Mouse (Mus musculus): ENCODE results near the gene Pxmp4. TPM values are rescaled to one million over a fixed set of nuclear protein-coding genes. Genes with fewer than 3 reads are reported as not detected.

Gene Pxmp4
- total and polyA plus RNA-seq, 2 experiments from 2014 or later = 40.0 to 97.5 TPM

DNA sequence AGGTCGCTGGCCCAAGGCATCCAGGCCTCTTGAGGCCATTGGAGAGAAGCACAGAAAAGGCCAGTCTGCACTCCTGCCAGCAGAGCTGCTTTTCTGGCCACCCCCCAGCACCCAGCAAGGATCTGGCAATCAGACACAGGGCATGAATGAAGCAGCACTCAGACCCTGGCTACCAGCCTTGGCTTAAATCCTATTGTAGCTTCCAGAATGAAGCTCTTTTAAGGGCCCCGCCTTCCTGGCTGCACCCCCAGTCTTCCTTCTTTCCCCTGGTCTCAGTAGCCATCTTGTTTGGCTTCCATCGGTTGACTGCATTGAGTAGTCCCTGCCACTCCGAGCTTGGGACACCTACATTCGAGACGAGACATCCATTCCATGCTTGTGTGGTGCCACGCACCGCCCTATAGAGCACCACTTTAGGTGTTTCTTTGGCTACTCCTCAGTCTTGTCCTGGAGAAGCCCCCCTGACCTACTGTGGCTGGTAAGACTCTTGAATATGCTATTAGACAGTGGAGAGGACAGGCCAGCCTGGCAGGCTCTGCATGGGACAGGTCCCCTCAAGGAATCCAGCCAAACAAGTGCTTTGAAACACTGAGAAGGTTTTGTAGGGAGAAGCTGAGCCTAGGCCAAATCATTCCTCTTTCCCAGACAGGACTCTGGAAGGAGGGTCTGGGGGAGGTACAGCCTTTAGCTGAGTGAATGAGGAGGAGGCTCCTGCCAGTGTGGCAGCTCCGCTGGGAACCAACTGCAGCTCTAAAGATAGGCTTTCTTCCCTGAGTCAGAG, 59.8 kb downstream of the Pxmp4 start:
- WGBS = 78% methylated on average over 9 of the region's 9 CpGs
- TF ChIP-seq CTCF (IDR thresholded peaks at IDR 0.05; ENCODE audit: low read depth) (no peak), EP300 (IDR thresholded peaks at IDR 0.05; ENCODE audit: low read depth) (no peak)
- ATAC-seq (ENCODE audit: insufficient read depth, low read depth) = peak; percentile 17; the same call in 1 of the 2 replicates

DNA sequence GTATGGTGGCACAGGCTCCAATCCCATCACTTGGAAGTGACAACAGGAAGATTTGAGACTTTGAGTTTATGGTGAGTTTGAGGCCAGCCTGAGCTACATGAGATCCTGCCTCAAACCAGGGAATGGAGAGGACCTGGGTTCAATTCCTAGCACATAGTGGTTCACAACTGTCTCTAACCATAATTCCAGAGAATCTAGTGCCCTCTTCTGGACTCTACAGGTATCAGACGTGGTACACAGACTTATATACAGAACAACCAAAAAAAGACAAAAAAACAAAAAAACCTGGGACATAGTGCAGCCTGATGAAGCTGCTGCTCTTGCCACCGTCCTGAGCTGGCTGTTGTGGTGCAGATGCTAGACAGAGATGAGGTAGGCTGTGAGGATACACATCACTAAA, 61.9 kb downstream of the Pxmp4 start:
- Histone ChIP-seq H3K27ac (ENCODE audit: low read depth) (no peak overlapping the region), H3K9me3 (replicated peaks; ENCODE audit: control insufficient read depth, low read length) (no peaks in the 10 kb centered on the region), H3K36me3 (replicated peaks; ENCODE audit: control insufficient read depth, insufficient read depth, low read length) (peaks cover 5% of the 10 kb centered on the region; the same call in 1 of the 2 replicates), H3K4me3 (ENCODE audit: low read depth, low read length) (no peak overlapping the region), H3K4me1 (ENCODE audit: control insufficient read depth, insufficient read depth) (0 out of 2 replicates have a peak, but pooled peaks cover 5% of the 10 kb centered on the region), H3K4me2 (ENCODE audit: low read depth, low read length) (no peak overlapping the region), H3K9ac (replicated peaks; ENCODE audit: low read depth, low read length) (no peak overlapping the region), H3K27me3 (ENCODE audit: control insufficient read depth, insufficient read depth, low read length) (no peaks in the 10 kb centered on the region)
- 78% methylated on average over 2 of the region's 2 CpGs for WGBS
- DNase-seq (ENCODE audit: low spot score) (no peak), ATAC-seq (ENCODE audit: insufficient read depth, low read depth) (no peak)
- TF ChIP-seq CTCF (IDR thresholded peaks at IDR 0.05; ENCODE audit: low read depth) = no peak

More for the DNA sequence above, 59.8 kb downstream of the Pxmp4 start:
- Histone ChIP-seq H3K9ac (replicated peaks; ENCODE audit: low read depth, low read length) (no peak overlapping the region), H3K4me2 (ENCODE audit: low read depth, low read length) (no peak overlapping the region), H3K27me3 (ENCODE audit: control insufficient read depth, insufficient read depth, low read length) (no peaks in the 10 kb centered on the region), H3K9me3 (replicated peaks; ENCODE audit: control insufficient read depth, low read length) (no peaks in the 10 kb centered on the region), H3K4me3 (ENCODE audit: low read depth, low read length) (no peak overlapping the region), H3K36me3 (replicated peaks; ENCODE audit: control insufficient read depth, insufficient read depth, low read length) (no peaks in the 10 kb centered on the region), H3K27ac (ENCODE audit: low read depth) (no peak overlapping the region), H3K4me1 (ENCODE audit: control insufficient read depth, insufficient read depth) (0 out of 2 replicates have a peak, but pooled peaks cover 5% of the 10 kb centered on the region)
- no peak for DNase-seq (ENCODE audit: low spot score)

DNA sequence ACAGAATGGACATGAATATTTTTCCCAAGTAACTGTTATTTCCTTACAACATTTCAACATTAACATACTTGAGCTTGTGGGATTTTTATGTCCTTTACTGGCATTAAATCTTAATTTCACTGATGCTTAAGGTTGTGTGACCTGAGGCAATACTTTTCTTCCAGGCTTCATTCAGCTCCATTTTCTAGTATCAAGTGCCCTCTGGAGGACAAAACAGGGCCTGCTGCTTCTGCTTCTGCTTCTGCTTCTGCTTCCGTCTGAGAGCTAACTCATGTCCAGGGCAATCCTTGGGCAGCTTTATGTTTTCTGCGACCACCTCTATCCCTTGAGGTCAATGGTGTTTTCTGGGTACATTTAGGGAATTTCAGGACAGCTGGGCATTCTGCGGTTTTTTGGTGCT, 63.8 kb downstream of the Pxmp4 start:
- ATAC-seq (ENCODE audit: insufficient read depth, low read depth) = no peak
- peak; percentile 67 for TF ChIP-seq CTCF (IDR thresholded peaks at IDR 0.05; ENCODE audit: low read depth)
- no peak for TF ChIP-seq EP300 (IDR thresholded peaks at IDR 0.05; ENCODE audit: low read depth)
- no peak overlapping the region for H3K9ac ChIP-seq (replicated peaks; ENCODE audit: low read depth, low read length)
- H3K36me3 ChIP-seq (replicated peaks; ENCODE audit: control insufficient read depth, insufficient read depth, low read length) = peaks cover 23% of the 10 kb centered on the region
- no peaks in the 10 kb centered on the region for H3K27me3 ChIP-seq (ENCODE audit: control insufficient read depth, insufficient read depth, low read length)
- H3K4me2 ChIP-seq (ENCODE audit: low read depth, low read length) = no peak overlapping the region
- H3K27ac ChIP-seq (ENCODE audit: low read depth) = no peak overlapping the region
- 78% methylated on average over 3 of the region's 3 CpGs for WGBS
- peak; percentile 52 for DNase-seq (ENCODE audit: low spot score)
- 0 out of 2 replicates have a peak, but pooled peaks cover 5% of the 10 kb centered on the region for H3K4me1 ChIP-seq (ENCODE audit: control insufficient read depth, insufficient read depth)
- no peak overlapping the region for H3K4me3 ChIP-seq (ENCODE audit: low read depth, low read length)
- no peaks in the 10 kb centered on the region for H3K9me3 ChIP-seq (replicated peaks; ENCODE audit: control insufficient read depth, low read length)

DNA sequence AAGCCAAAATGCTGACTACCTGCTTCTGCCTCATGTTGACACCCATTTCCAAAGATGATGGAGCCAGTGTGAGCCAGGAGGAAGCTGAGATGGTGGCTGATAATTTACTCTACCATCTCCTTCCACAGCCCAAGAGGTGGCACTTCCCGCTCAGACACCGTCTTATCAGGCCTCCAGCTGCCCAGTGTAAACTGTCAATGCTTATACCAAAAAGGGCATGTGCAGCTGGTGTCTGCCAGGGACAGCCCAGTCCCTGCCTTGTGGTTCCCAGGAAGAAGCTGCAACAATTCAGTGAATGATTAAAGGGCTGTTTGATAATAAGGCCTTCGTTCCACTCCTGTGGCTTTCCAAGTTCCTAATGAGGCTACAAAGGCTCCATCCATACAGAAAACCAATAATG, 64.8 kb downstream of the Pxmp4 start:
- no peak overlapping the region for H3K4me3 ChIP-seq (ENCODE audit: low read depth, low read length)
- no peak overlapping the region for H3K4me2 ChIP-seq (ENCODE audit: low read depth, low read length)
- H3K27ac ChIP-seq (ENCODE audit: low read depth) = no peak overlapping the region
- H3K4me1 ChIP-seq (ENCODE audit: control insufficient read depth, insufficient read depth) = 0 out of 2 replicates have a peak, but pooled peaks cover 4% of the 10 kb centered on the region
- no peak overlapping the region for H3K9ac ChIP-seq (replicated peaks; ENCODE audit: low read depth, low read length)
- no peaks in the 10 kb centered on the region for H3K27me3 ChIP-seq (ENCODE audit: control insufficient read depth, insufficient read depth, low read length)
- H3K36me3 ChIP-seq (replicated peaks; ENCODE audit: control insufficient read depth, insufficient read depth, low read length) = peaks cover 30% of the 10 kb centered on the region
- H3K9me3 ChIP-seq (replicated peaks; ENCODE audit: control insufficient read depth, low read length) = no peaks in the 10 kb centered on the region
- 18% methylated on average over 3 of the region's 3 CpGs for WGBS
- DNase-seq (ENCODE audit: low spot score) (no peak), ATAC-seq (ENCODE audit: insufficient read depth, low read depth) (no peak)
- TF ChIP-seq CTCF (IDR thresholded peaks at IDR 0.05; ENCODE audit: low read depth) = no peak

DNA sequence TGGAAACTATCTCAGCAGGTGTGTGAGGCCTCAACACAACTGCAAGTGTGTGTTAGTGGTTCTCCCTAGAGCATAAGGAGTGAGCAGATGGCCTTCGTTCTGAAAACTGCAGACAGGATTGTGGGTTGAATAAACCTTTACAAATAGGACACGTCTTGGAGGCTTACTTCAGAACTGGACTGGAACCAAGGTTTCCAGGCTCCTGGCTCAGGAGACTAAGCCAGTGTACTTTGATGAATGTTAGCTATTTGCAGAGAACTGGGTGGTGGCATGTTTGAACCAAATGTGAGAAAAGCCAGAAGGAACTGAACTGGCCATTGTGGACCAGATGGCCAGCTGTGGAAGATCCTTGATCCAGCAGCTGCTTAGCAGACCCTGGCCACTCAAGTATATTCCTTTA, 65.2 kb downstream of the Pxmp4 start:
- Histone ChIP-seq H3K27ac (ENCODE audit: low read depth) (no peak overlapping the region), H3K9ac (replicated peaks; ENCODE audit: low read depth, low read length) (no peak overlapping the region), H3K27me3 (ENCODE audit: control insufficient read depth, insufficient read depth, low read length) (no peaks in the 10 kb centered on the region), H3K9me3 (replicated peaks; ENCODE audit: control insufficient read depth, low read length) (no peaks in the 10 kb centered on the region), H3K36me3 (replicated peaks; ENCODE audit: control insufficient read depth, insufficient read depth, low read length) (peaks cover 34% of the 10 kb centered on the region), H3K4me1 (ENCODE audit: control insufficient read depth, insufficient read depth) (0 out of 2 replicates have a peak, but pooled peaks cover under 1% of the 10 kb centered on the region), H3K4me3 (ENCODE audit: low read depth, low read length) (no peak overlapping the region), H3K4me2 (ENCODE audit: low read depth, low read length) (no peak overlapping the region)
- no peak for DNase-seq (ENCODE audit: low spot score)
- ATAC-seq (ENCODE audit: insufficient read depth, low read depth) = no peak
- TF ChIP-seq CTCF (IDR thresholded peaks at IDR 0.05; ENCODE audit: low read depth) = no peak
- TF ChIP-seq EP300 (IDR thresholded peaks at IDR 0.05; ENCODE audit: low read depth) = no peak
- 53% methylated on average over 2 of the region's 2 CpGs for WGBS

Other genes with a start within 250 kb of the Pxmp4 start
- 12.9 and 32.7 TPM in 2 replicates for gene Cdk5rap1, start 230.7 kb downstream of the Pxmp4 start, total RNA-seq (2014; rRNA removed; ENCODE audit: low replicate concordance)
- 20.5 and 24.9 TPM in 2 replicates for gene Cdk5rap1, start 230.7 kb downstream of the Pxmp4 start, polyA plus RNA-seq (2015; fragmentation: Nextera tagmentation; extraction: Ambion mirVana)
- gene Snta1, start 195.6 kb downstream of the Pxmp4 start, total RNA-seq (2014; rRNA removed; ENCODE audit: low replicate concordance) = 139 and 158 TPM in 2 replicates
- 66.9 and 67.8 TPM in 2 replicates for gene Snta1, start 195.6 kb downstream of the Pxmp4 start, polyA plus RNA-seq (2015; fragmentation: Nextera tagmentation; extraction: Ambion mirVana)
- 28.0 and 45.1 TPM in 2 replicates for gene Cbfa2t2, start 167.2 kb downstream of the Pxmp4 start, total RNA-seq (2014; rRNA removed; ENCODE audit: low replicate concordance)
- gene Cbfa2t2, start 167.2 kb downstream of the Pxmp4 start, polyA plus RNA-seq (2015; fragmentation: Nextera tagmentation; extraction: Ambion mirVana) = 18.1 and 18.2 TPM in 2 replicates
- gene 1700003F12Rik, start 56.6 kb downstream of the Pxmp4 start, total RNA-seq (2014; rRNA removed; ENCODE audit: low replicate concordance) = 2.0 TPM in 1 of 2 replicates, not detected in the other
- 0.70 and 1.1 TPM in 2 replicates for gene 1700003F12Rik, start 56.6 kb downstream of the Pxmp4 start, polyA plus RNA-seq (2015; fragmentation: Nextera tagmentation; extraction: Ambion mirVana)
- 0.23 TPM in 1 of 2 replicates, not detected in the other for gene Actl10, start 51.9 kb downstream of the Pxmp4 start, total RNA-seq (2014; rRNA removed; ENCODE audit: low replicate concordance)
- not detected in 2 replicates for gene Actl10, start 51.9 kb downstream of the Pxmp4 start, polyA plus RNA-seq (2015; fragmentation: Nextera tagmentation; extraction: Ambion mirVana)
- gene Necab3, start 44.8 kb downstream of the Pxmp4 start, total RNA-seq (2014; rRNA removed; ENCODE audit: low replicate concordance) = 2.8 and 3.9 TPM in 2 replicates
- gene Necab3, start 44.8 kb downstream of the Pxmp4 start, polyA plus RNA-seq (2015; fragmentation: Nextera tagmentation; extraction: Ambion mirVana) = 1.3 and 2.0 TPM in 2 replicates
- 8.4 and 11.0 TPM in 2 replicates for gene E2f1, start 33.8 kb downstream of the Pxmp4 start, total RNA-seq (2014; rRNA removed; ENCODE audit: low replicate concordance)
- 6.1 and 6.4 TPM in 2 replicates for gene E2f1, start 33.8 kb downstream of the Pxmp4 start, polyA plus RNA-seq (2015; fragmentation: Nextera tagmentation; extraction: Ambion mirVana)
- gene Zfp341, start 9.6 kb upstream of the Pxmp4 start, total RNA-seq (2014; rRNA removed; ENCODE audit: low replicate concordance) = 1.1 and 4.4 TPM in 2 replicates
- gene Zfp341, start 9.6 kb upstream of the Pxmp4 start, polyA plus RNA-seq (2015; fragmentation: Nextera tagmentation; extraction: Ambion mirVana) = 0.40 and 0.54 TPM in 2 replicates
- gene 4930519P11Rik, start 9.7 kb upstream of the Pxmp4 start, total RNA-seq (2014; rRNA removed; ENCODE audit: low replicate concordance) = not detected in 2 replicates
- gene 4930519P11Rik, start 9.7 kb upstream of the Pxmp4 start, polyA plus RNA-seq (2015; fragmentation: Nextera tagmentation; extraction: Ambion mirVana) = not detected in 2 replicates
- 75.6 and 80.7 TPM in 2 replicates for gene Chmp4b, start 48.0 kb upstream of the Pxmp4 start, total RNA-seq (2014; rRNA removed; ENCODE audit: low replicate concordance)
- gene Chmp4b, start 48.0 kb upstream of the Pxmp4 start, polyA plus RNA-seq (2015; fragmentation: Nextera tagmentation; extraction: Ambion mirVana) = 20.1 and 23.5 TPM in 2 replicates
- not detected in 2 replicates for gene Gm14214, start 166.3 kb upstream of the Pxmp4 start, total RNA-seq (2014; rRNA removed; ENCODE audit: low replicate concordance)
- gene Gm14214, start 166.3 kb upstream of the Pxmp4 start, polyA plus RNA-seq (2015; fragmentation: Nextera tagmentation; extraction: Ambion mirVana) = not detected in 2 replicates
- gene Raly, start 187.4 kb upstream of the Pxmp4 start, total RNA-seq (2014; rRNA removed; ENCODE audit: low replicate concordance) = 255 and 266 TPM in 2 replicates
- 21.5 and 21.7 TPM in 2 replicates for gene Raly, start 187.4 kb upstream of the Pxmp4 start, polyA plus RNA-seq (2015; fragmentation: Nextera tagmentation; extraction: Ambion mirVana)
- not detected in 2 replicates for gene a, start 187.7 kb upstream of the Pxmp4 start, total RNA-seq (2014; rRNA removed; ENCODE audit: low replicate concordance)
- gene a, start 187.7 kb upstream of the Pxmp4 start, polyA plus RNA-seq (2015; fragmentation: Nextera tagmentation; extraction: Ambion mirVana) = not detected in 2 replicates